Mouse (Mus musculus): Measurements from ENCODE around the gene Uhrf1bp1.
A peak's percentile ranks its signal among the peaks of the same experiment; 100 is the strongest.

Gene Uhrf1bp1

DNA sequence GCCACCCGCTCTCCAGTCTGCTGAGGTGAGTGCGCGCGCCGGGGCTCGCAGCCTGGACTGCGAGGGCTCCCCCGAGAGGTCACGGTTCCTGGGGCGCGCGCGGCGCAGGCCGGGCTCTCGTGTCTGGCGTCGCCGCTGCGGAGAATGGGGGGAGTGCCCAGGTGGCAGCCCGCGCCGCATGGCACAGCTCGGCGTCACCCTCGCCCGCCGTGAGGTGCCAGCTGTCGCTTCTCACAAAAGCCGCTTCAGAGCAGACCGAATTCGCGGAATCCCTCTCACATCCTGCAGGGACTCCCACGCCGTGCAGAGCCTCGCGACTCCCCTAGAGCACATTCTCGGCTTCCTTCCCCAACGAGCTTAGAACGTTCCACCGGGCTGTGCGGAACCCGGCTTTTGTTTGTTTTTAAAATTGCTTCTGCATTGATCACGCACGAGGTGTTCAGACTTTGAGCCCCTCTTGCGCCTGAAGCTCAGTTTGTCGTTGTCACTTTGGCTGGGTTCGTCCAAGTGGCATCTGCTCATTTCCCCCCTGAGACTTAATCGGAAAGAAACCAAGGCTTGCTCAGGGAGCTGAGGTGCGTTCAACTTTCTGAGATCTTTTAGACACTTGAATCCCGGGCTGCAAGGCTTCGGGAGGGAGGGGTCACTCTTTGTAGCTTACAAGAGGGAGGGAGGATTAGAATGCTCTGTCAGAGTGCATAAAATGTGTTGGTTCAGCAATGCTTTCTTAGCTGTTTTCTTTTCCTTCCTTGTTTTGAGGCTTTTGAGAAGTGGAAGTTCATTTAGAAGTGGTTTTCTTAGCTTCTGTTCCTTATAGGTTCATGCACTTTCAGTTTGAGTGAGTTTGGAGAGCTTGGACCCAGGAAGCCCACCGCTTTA is 53.6 kb downstream of the Uhrf1bp1 start, which contains the start of gene Taf11:
Gene Taf11 (minus strand): TSS at position 223 of the 879 bp plus-strand sequence.
- ATAC-seq (ENCODE audit: low TSS enrichment): peak; percentile 62

DNA sequence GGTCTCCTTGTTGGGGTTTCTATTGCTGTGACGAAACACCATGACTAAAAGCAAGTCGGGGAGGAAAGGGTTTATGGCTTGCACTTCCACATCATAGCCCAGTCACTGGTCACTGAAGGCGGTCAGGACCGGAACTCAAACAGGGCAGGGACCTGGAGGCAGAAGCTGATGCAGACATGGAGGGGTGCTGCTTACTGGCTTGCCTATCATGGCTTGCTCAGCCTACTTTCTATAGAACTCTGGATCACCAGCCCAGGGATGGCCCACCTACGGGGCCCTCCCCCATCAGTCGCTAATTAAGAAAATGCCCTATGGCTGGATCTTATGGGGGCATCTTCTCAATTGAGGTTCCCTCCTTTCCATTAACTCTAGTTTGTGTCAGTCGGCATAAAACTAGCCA is 55.1 kb downstream of the Uhrf1bp1 start:
- ATAC-seq (ENCODE audit: low TSS enrichment): no peak

DNA sequence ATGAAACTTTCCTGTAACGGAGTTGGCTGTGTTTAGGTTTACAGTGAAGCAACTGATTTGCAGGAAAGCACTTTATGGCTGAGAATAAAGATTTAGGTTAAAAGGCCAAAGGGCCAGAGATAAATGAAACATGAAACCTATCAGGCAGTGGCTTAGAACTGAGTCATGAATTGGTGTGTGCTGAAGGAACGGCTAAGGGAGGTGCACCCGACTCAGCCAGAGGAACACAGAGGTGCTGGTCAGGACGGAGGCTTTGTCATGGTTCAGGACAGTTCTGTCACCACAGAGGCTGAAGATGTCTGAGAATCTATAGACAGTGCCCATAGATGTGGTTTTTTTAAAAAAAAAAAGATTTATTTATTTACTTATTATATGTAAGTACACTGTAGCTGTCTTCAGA is 58.5 kb downstream of the Uhrf1bp1 start:
- ATAC-seq (ENCODE audit: low TSS enrichment): no peak

DNA sequence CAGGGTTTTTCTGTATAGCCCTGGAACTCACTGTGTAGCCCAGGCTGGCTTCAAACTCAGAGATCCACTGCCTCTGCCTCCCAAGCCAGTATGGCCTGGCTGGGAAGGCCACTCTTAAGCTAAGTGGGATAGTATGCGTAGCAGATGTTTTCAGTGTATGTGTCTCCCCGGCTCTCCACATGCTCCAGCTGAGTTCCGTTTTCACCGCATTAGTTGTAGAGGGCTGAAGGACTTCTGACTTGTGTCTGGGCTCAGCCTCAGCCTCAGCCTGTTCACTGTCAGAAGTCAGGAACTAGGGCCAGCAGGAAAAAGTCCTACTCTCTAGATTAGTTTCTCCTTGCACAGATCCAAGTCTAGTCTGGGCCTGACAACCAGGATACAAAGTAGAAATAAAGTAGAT is 60.1 kb downstream of the Uhrf1bp1 start:
- no peak for ATAC-seq (ENCODE audit: low TSS enrichment)

DNA sequence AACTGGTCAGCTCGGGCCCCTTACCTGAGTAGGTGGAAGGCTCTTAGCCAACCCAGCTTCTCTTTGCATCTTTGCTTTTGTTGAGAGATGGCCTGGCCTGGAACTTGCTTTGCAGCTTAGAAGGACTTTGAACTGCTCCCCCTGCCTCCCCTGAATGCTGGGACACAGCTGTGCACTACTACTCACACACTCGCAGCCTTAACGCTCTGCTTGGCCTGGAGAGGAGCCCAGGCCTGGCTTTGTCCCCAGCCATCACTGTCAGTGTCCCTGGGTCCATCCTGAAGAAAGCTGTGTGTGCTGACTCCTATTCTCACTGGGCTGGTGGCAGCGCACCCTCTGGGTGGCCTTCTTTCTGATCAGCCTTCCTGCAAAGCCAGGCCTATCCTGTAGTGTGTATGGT is 64.4 kb downstream of the Uhrf1bp1 start:
- no peak for ATAC-seq (ENCODE audit: low TSS enrichment)

DNA sequence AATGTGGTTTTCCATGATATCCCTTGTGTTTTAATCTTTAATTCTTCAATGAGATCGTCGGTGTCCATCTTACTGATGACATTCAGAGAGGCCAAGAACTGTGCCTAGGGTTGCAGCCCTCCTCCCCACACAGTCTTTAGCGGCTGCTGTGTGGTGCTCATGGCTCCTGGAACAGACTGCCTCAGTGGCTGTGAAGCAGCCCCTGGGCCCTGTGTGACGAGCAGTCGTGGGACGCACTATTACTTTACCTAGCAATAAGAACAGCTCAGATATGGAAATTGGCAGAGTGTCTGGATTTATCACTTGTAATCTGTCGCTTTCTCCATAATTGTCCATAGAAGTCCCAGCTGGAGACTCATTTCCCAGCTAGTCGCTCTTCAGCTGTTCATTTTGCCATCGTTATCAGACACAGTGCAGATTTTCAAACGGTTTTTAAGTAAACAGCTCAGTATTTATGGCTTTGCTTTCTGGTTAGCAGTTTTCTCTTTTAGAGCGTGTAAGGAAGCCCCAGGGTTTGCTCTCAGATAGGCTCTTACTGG is 66.0 kb downstream of the Uhrf1bp1 start:
- no peak for ATAC-seq (ENCODE audit: low TSS enrichment)

DNA sequence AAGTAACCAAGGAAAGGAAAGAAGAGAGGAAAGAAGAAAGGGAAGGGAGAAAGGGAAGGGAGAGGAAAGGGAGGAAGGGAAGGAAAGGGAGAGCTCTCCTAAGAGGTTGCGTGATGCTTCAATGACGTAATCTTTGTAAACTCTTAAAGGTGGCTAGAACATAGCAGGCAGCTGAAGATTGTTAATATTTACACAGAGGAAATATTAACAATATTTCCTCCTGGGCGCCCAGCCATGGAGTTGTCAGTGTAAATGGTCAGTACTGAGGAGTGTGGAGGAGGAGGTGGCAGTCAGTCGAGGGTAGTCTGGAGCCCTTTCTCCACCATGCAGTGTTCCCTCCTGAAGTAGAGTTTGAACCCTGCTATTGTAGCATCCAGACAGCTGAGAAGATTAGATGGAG is 68.8 kb downstream of the Uhrf1bp1 start:
- no peak for ATAC-seq (ENCODE audit: low TSS enrichment)

DNA sequence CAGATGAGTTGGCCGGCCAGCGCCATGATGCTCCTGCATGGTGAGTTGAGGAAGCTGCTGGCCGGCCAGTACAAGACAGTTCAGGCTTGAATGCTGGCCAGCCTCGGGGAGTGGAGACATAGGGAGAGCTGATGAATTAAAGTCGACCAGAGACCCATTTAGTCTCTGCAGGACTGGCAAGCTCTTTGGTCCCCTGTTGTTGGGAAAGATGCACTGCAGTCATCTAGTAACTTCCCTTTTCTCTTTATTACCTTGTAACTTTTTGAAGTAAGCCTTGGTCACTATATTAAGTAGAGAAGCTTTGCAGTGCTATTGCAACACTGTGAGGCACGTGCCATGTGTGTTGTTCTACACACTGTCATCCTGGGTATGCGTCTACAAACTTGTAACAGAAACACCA is 69.3 kb downstream of the Uhrf1bp1 start:
- ATAC-seq (ENCODE audit: low TSS enrichment): no peak

DNA sequence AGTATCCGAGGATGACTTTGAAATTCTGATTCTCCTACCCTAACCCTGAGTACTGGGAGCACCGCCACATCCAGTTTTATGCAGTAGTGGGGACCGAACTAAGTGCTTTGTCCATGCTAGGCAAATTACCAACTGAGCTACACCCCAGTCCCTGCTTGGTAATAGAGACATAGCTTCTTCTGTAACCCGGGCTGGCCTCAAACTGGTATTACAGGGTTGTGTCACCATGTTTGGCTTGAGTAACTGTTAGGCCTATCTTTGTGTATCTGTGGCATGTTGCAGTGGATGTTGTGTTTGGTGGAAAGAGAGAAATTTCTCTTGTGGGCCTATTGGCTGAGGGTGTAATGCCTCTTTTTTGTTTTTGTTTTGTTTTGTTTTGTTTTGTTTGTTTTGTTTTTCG is 74.0 kb downstream of the Uhrf1bp1 start:
- ATAC-seq (ENCODE audit: low TSS enrichment): no peak

DNA sequence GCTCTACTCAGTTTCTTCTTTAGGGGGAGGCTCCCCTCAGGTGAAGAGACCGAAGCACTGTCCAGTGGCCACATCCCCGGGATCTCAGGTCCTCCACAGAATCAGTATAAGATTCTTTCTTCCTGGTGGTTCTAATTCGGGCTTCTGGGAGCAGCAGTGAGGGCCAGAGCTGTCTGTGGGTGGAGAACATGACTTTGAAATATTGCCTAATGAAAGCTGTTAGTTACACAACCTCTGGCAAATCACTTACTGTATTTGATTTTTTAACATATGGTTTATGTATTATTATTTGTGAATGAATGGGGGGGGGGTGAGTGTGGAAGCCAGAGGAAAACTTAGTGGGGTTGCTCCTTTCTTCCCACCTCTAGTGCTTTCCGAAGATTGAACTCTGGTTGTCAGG is 75.6 kb downstream of the Uhrf1bp1 start:
- no peak for ATAC-seq (ENCODE audit: low TSS enrichment)

DNA sequence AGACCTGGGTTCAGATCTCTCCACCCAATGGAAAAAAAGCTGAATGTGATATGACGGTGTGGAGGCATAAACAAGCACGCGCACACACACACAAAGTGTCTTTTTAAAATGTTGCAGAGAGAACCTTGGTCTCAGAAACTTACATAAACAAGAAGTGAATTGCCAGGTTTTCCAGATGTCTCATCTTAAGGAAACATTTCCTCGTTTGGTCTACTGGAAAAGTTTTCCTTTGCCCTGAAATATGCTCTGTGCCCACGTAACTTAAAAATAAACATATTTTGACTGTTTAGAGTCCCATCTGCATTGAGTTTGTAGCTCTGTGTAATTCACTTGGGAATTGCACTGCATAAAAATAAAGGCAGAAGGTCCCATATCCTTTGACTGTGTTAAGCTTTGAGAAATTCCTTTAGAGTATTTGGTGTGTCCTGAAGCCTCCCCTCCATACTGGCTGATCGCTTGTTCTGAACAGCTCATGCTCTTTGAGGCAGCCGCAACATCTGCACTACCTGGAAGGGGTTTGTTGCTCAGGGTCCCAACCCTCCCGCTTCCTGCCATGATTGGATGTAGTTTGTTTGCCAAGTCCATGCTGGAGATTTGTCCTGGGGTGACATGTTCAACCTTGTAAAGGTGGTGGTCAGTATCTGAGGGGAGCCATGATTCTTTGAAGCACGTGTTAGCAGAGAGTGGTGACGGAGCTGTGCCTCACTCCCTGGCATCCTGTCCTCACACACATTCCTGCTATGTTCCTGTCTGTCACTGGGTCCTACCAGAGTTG is 78.1 kb downstream of the Uhrf1bp1 start:
- no peak for ATAC-seq (ENCODE audit: low TSS enrichment)

DNA sequence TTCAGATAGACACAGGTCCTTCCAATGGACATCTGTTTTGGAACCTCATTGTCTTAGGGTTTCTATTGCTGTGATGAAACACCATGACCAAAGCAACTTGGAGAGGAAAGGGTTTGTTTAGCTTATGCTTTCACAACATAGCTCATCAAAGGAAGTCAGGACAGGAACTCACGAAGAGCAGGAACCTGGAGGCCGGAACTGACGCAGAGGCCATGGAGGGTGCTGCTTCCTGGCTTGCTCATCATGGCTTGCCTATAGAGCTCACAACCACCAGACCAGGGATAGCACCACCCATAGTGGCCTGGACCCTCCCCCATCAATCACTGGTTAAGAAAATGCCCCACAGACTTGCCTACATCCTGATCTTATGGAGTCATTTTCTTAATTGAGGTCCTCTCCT is 78.8 kb downstream of the Uhrf1bp1 start:
- ATAC-seq (ENCODE audit: low TSS enrichment): no peak

DNA sequence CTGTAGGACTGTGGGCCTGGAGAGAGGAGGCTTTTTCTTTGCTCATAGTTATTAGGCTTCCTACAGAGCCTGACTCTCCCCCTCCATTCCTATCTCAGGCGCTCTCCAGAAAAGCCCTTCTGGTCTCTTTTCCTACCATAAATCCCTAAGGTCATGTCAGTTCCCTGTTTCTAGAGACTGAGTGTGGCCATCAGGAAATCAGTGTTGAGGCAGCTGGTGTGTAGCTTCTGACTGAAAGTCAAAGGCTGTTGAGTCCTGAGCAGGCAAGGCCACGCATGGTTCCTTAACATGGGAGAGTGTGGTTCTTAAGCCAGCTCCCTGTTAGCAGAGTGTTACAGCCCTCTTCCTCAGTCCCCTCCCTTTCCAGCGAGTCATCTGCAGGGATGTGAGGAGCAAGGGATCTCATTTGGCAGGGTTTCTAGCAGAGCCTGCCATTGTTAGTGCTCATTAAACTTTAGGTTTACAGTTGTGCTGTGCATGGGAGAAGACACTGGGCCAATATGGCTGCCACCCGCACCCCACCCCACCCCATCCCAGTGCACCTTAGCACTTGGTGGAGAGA is 80.9 kb downstream of the Uhrf1bp1 start:
- no peak for ATAC-seq (ENCODE audit: low TSS enrichment)

DNA sequence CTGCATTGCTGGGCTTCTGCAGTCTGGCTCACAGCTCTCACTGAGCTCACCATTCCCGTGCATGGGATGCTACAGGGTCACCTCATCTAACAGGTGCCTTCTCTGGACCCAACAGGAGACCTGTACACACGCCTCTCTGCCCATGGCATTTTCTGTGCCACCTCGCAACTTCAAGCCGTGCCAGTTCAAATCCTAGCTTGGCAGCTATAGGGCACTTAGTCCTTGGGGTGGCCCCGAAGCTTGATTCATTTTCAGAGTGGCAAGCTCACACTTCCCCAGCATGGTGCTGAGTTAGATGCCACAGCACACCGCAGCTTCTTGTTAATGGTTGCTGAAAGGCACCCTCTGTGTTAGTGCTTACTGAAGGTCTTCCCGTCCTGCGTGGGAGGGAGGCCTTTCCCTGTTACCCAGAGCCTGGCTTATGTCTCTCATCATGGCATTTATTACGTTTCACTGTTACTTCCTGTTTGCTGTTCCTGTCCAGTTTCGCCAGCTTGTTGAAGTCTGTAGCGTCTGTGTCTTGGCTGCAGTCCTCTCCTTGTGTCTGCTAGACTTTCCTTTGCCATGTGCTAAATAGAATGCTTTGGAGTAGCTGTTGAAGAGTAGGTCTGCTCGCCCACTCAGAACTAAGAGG is 82.0 kb downstream of the Uhrf1bp1 start:
- ATAC-seq (ENCODE audit: low TSS enrichment): no peak

DNA sequence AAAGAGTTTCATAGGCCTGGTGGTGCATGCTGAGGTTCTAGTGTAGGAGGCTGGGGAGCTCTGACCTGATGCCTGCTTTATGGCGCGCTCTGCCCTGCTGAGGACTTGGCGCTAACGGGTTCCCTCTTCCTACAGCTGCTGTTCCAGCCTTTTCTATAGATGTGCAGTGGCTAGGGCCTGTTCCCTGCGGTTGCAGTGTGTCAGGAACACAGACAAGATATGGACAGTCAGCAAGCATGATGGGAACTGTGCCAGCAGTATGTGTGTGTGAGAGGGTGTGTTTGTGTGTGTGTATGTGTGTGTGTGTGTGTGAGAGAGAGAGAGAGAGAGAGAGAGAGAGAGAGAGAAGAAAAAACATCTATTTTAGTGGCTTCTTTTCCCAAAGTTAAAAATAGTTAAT is 82.8 kb downstream of the Uhrf1bp1 start:
- ATAC-seq (ENCODE audit: low TSS enrichment): no peak

DNA sequence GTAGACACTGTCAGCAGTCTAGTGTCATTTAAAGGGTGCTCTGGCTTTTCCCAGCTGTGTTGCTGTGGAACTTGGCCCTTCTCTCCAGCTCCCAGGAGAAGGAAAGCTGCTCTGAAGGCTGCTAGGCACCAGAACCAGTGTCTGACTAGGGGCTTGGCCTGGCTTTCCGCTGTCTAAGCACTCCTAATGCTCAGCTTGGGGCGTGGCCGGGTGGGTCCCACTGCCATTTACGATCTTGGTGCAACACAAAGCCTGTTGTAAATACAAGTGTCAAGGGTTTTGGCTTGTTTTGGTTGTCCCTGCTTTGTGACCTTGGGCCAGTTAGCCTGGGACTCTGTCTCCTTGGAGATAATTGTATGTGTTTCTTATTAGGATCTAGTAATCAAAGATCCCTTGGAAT is 84.1 kb downstream of the Uhrf1bp1 start:
- no peak for ATAC-seq (ENCODE audit: low TSS enrichment)

DNA sequence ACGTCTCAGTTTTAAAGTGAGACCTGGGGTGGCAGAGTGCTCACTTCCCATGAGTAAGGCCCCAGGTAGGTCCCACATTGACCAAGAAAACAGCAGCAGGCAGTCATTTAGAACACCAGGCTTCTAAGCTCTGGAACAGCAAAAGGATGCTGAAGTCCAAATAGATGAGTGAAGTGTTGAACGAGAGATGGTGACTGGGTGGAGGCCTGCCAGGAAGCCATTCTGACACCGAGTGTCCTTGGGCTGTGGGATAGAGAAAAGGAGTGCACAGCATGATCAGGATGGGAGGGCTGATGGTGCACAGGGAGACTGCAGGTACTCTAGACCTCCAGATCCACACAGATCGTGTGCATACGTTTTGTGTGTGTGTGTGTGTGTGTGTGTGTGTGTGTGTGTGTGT is 84.9 kb downstream of the Uhrf1bp1 start:
- no peak for ATAC-seq (ENCODE audit: low TSS enrichment)

DNA sequence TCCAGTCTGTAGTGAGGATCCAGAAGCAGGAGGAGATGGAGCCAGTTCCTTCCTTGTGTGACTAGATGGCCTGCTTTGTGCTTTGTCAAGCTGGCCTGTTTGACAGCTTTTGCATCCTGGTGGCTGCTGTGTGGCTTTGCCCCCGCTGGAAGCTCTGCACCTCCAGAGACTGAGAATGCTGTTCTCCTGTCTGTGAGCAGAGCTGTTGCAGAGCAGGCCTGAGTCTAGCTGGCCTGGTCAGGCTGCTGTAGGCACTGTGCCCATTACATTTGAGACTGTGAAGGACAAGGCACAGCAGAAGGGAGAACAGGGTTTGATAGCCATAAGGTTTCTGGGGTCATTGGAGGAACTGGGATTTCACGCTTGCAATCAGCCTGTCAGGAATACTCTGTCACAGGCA is 85.5 kb downstream of the Uhrf1bp1 start:
- no peak for ATAC-seq (ENCODE audit: low TSS enrichment)

DNA sequence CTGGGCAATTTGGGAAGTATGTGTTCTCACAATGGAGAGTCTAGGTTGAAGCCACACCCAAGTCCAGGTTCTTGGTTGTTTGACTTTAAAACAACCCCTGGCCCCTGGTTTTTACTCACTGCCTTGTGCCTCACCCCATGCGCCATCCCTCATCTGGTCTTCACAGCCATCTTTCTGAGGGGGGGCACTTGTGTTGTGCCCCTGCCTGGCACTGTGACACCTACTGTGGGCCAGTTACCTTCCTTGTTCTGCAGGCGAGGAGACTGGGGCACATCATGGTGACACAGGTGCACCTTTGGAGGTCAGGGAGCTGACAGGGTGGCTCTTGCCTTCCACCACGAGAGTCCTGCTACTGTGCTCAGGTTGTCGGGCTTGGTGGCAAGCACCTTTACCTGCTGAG is 85.9 kb downstream of the Uhrf1bp1 start:
- ATAC-seq (ENCODE audit: low TSS enrichment): no peak

DNA sequence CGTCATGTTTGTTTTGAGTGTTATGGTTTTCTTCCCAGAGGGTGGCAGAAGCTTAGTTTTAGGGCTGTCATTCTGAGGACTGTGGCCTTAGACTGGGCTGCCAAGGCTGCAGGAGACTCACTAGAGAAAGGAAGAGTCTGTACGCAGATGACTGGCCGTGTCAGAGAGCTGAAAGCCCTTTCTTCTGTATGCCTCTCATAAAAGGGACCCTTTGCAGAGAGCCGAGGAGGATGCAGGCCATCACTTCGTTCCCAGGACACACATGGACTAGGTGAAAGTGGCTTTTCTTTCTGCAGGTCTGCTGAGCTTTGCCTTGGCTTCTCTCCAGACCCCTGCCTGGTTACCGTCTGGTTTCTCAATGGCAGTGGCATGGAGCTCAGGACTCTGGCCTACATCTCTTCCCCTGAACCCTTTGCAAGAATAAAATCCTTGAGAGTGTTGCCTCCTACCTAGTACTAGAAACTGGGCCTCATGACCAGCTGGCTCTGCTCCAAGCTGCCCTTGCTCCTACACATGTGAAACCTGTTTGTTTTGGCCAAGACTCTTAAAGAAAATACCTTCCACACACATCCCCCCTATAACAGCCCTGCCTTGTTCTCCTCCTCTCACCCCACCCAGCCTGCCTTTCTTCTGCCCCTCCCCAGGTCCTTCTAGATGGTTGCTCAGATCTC is 89.4 kb downstream of the Uhrf1bp1 start:
- no peak for ATAC-seq (ENCODE audit: low TSS enrichment)

DNA sequence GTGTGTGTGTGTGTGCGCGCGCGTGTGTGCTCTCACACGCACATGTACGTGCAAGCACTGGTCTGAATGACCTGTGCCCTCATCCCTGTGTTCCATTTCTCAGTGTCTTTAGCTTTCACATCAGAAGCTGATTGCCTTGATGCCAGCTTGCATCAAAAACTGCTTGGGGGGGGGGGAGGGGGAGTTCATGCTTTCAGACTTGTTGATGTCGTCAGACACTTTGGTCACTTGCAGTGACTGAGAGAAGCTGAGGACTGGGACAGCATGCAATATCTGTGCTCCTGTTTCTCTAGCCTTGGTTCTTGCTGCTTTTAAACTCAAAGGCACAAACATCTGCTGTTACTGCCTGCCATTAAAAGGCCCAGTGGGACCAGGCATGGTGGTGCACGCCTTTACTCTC is 90.1 kb downstream of the Uhrf1bp1 start:
- ATAC-seq (ENCODE audit: low TSS enrichment): no peak

DNA sequence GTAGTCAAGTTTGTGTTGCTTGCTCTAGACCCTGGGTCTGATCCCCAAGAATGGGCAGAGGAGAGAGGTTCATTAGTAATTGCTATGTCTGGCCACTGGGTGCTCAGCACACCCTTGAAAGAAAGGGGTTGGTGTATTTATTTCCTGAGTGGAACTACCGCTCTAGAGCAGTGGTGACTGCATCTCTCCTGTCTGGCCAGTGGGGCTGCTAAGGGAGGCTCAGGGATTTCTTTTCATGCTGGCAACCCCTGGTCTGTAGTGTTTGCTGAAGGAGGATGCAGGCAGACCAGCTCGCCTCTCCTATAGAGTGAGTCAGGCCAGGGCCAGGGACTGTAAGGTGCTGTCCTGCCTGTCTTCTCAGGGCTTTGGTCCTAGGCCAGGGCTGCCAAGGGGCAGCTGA is 90.9 kb downstream of the Uhrf1bp1 start:
- ATAC-seq (ENCODE audit: low TSS enrichment): no peak

Data from frontal cortex, adult (tissue).